Mouse (Mus musculus): ENCODE measurements around the gene Rsrc1.

Gene Rsrc1

GRCm38 (mm10) chr3:67367481-67367880 lies 386.3 kb downstream of the Rsrc1 start:
- in situ Hi-C loops (cut with MboI, MseI) = loop anchor here (5.0 to 10.0 kb wide), 3 partner anchors 210 to 1417 kb away; no protein-coding TSS in a partner anchor

GRCm38 (mm10) chr3:67369407-67370079 lies 388.4 kb downstream of the Rsrc1 start:
- in situ Hi-C loops (cut with MboI, MseI) = loop anchor here (5.0 to 10.0 kb wide), 4 partner anchors 58 to 1415 kb away; no protein-coding TSS in a partner anchor

DNA sequence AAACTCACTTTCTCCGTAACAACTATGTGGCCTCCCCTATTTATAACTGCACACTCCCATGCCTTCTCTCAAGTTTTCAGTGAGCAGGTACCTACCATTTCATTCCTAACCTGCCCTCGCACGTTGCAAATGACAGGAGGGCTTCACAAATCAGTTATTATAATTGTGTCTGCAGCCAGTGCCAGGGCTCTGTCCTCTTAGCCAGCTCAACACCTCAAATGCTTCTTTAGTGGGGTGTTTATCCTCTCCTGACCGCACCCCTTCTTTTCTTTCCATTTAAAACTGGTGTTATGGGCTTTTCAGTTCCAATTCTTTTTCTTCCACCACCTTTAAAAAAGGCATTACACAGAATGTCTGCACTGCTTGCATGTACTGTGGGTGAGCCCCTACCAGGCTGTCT lies 391.0 kb downstream of the Rsrc1 start:
- in situ Hi-C loops (cut with MboI, MseI) = loop anchor here (5.0 kb wide), 1 partner anchor 55 kb away; no protein-coding TSS in a partner anchor

DNA sequence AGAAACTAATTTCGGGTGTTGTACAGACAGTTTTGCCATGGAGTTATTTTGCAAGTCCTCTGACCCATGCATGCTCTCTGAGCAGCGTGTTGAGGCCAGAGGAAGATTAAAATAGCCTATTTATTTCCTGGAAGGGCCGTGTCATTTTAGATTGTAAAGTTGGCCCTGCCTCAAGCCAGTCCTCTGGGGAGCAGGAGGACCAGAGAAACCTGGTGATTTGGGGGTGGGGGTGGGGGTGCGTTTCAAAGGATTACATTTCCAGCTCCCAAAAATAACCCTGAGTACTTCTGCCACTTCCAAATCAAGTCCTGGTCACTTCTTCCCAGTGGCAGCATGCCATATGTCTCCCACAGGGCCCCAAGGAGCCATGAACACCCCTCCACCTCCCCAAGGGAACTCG lies 391.6 kb downstream of the Rsrc1 start:
- in situ Hi-C loops (cut with MboI, MseI) = loop anchor here (5.0 kb wide), 1 partner anchor 55 kb away; no protein-coding TSS in a partner anchor

GRCm38 (mm10) chr3:67373872-67374271 lies 392.7 kb downstream of the Rsrc1 start, which contains the start of gene Mlf1:
TSS of gene Mlf1 (plus strand) at chr3:67374097.
- in situ Hi-C loops (cut with MboI, MseI) = loop anchor here (5.0 kb wide), 1 partner anchor 53 kb away; no protein-coding TSS in a partner anchor

DNA sequence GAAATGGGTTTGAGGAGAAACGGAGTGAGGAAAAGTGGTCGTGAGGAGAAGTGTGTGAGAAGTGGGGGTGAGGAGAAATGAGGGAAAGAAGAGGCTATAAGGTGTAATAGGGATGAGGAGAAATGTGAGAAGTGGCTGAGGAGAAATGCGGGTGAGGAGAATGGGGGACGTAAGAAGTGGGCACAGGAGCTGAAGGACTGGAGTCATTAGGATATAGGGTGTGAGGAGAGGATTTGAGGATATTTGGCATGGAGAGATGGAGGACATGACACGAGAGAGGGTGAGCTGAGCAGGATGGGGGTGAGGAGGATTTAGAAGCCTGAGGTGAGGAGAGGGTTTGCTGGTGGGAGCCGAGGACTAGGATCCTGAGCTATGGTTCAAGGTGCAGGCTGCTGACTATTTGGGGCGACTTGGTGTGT lies 393.2 kb downstream of the Rsrc1 start:
- in situ Hi-C loops (cut with MboI, MseI) = loop anchor here (5.0 kb wide), 1 partner anchor 53 kb away; no protein-coding TSS in a partner anchor

- in situ Hi-C loops (cut with MboI, MseI) = no loop called here
These were observed 393.9 kb downstream of the Rsrc1 start, which contains the start of gene Gm17402 for GRCm38 (mm10) chr3:67375063-67375462. TSS of gene Gm17402 (minus strand) at chr3:67375163.

DNA sequence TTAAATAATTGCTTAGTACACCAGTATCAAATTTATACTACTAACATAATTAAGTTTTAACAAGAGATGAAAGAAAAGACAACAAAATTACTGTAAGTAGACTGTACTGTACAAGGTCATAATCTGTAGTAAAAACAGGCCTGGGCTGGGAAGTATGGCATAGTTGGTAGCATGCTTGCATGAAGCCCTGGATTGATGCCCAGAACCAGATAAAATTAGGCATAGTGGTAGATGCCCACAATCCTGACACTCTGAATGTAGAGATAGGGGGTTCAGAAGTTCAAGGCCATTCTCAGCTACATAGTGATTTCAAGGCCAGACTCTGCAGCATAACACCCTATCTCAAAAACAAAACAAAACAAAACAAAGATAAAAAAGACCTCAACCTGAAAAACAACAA lies 397.0 kb downstream of the Rsrc1 start:
- in situ Hi-C loops (cut with MboI, MseI) = no loop called here

Data from T-helper 1 cell (primary cell).